Mouse (Mus musculus): ENCODE measurements around the gene Ndc1. TPM values are rescaled to one million over a fixed set of nuclear protein-coding genes. Genes with fewer than 3 reads are reported as not detected.

Ndc1 gene
- polyA plus RNA-seq, 1 experiment from 2014 or later, result 38.8 TPM

GRCm38 (mm10) chr4:107452266-107453015, 84.9 kb downstream of the Ndc1 start:
- Histone ChIP-seq H3K4me2 (no peak overlapping the region), H3K4me1 (no peaks in the 10 kb centered on the region), H3K36me3 (replicated peaks) (no peaks in the 10 kb centered on the region), H3K9ac (no peak overlapping the region), H3K27ac (no peak overlapping the region), H3K27me3 (no peaks in the 10 kb centered on the region), H3K4me3 (replicated peaks) (no peak overlapping the region), H3K9me3 (no peaks in the 10 kb centered on the region)
- ATAC-seq (ENCODE audit: low FRiP score), result no peak
- WGBS, result 64% methylated on average over 18 of the region's 18 CpGs

GRCm38 (mm10) chr4:107453141-107453984, 85.8 kb downstream of the Ndc1 start:
- peaks cover 3% of the 10 kb centered on the region; the same call in 1 of the 2 replicates for H3K27me3 ChIP-seq
- ATAC-seq (ENCODE audit: low FRiP score), result peak; percentile 80
- H3K4me2 ChIP-seq, result no peak overlapping the region
- no peaks in the 10 kb centered on the region for H3K9me3 ChIP-seq
- WGBS, result 66% methylated on average over 16 of the region's 16 CpGs
- peaks cover 4% of the 10 kb centered on the region; the same call in 1 of the 2 replicates for H3K4me1 ChIP-seq
- no peak overlapping the region for H3K4me3 ChIP-seq (replicated peaks)
- no peak overlapping the region for H3K9ac ChIP-seq
- no peak overlapping the region for H3K27ac ChIP-seq
- H3K36me3 ChIP-seq (replicated peaks), result no peaks in the 10 kb centered on the region

- no peak overlapping the region for H3K27ac ChIP-seq
- no peaks in the 10 kb centered on the region for H3K36me3 ChIP-seq (replicated peaks)
- no peaks in the 10 kb centered on the region for H3K9me3 ChIP-seq
- H3K9ac ChIP-seq, result no peak overlapping the region
- H3K27me3 ChIP-seq, result peaks cover 3% of the 10 kb centered on the region; the same call in 1 of the 2 replicates
- H3K4me3 ChIP-seq (replicated peaks), result no peak overlapping the region
- WGBS, result 72% methylated on average over 12 of the region's 12 CpGs
- peaks cover 8% of the 10 kb centered on the region for H3K4me1 ChIP-seq
- no peak overlapping the region for H3K4me2 ChIP-seq
- no peak for ATAC-seq (ENCODE audit: low FRiP score)
Observed at GRCm38 (mm10) chr4:107457602-107458001, 90.0 kb downstream of the Ndc1 start.

- peaks cover 3% of the 10 kb centered on the region; the same call in 1 of the 2 replicates for H3K27me3 ChIP-seq
- H3K9me3 ChIP-seq, result no peaks in the 10 kb centered on the region
- no peak overlapping the region for H3K9ac ChIP-seq
- 90% methylated on average over 17 of the region's 17 CpGs for WGBS
- no peak overlapping the region for H3K27ac ChIP-seq
- no peak overlapping the region for H3K4me3 ChIP-seq (replicated peaks)
- H3K36me3 ChIP-seq (replicated peaks), result no peaks in the 10 kb centered on the region
- peaks cover 8% of the 10 kb centered on the region for H3K4me1 ChIP-seq
- H3K4me2 ChIP-seq, result no peak overlapping the region
- ATAC-seq (ENCODE audit: low FRiP score), result no peak
Observed at GRCm38 (mm10) chr4:107458907-107459306, 91.3 kb downstream of the Ndc1 start.

GRCm38 (mm10) chr4:107459461-107459860, 91.9 kb downstream of the Ndc1 start:
- Histone ChIP-seq H3K4me2 (no peak overlapping the region), H3K4me1 (peaks cover 8% of the 10 kb centered on the region), H3K27me3 (peaks cover 3% of the 10 kb centered on the region; the same call in 1 of the 2 replicates), H3K4me3 (replicated peaks) (no peak overlapping the region), H3K27ac (no peak overlapping the region), H3K9ac (no peak overlapping the region), H3K9me3 (no peaks in the 10 kb centered on the region), H3K36me3 (replicated peaks) (no peaks in the 10 kb centered on the region)
- no peak for ATAC-seq (ENCODE audit: low FRiP score)
- WGBS, result 82% methylated on average over 2 of the region's 2 CpGs

- peaks cover 3% of the 10 kb centered on the region; the same call in 1 of the 2 replicates for H3K27me3 ChIP-seq
- H3K4me3 ChIP-seq (replicated peaks), result no peak overlapping the region
- no peaks in the 10 kb centered on the region for H3K36me3 ChIP-seq (replicated peaks)
- no peak overlapping the region for H3K4me2 ChIP-seq
- H3K27ac ChIP-seq, result no peak overlapping the region
- H3K4me1 ChIP-seq, result peaks cover 8% of the 10 kb centered on the region
- ATAC-seq (ENCODE audit: low FRiP score), result no peak
- no peak overlapping the region for H3K9ac ChIP-seq
- H3K9me3 ChIP-seq, result no peaks in the 10 kb centered on the region
- WGBS, result 83% methylated on average over 11 of the region's 11 CpGs
Observed at GRCm38 (mm10) chr4:107460468-107460867, 92.9 kb downstream of the Ndc1 start.

Small RNA genes lying within 50 kb of the gene (microRNA-seq; reads per million reads assigned to microRNA genes)
- not detected for gene Gm24804

Other genes with a start within 250 kb of the Ndc1 start
- gene Tmem59, start 189.4 kb upstream of the Ndc1 start, polyA plus RNA-seq (2016; fragmentation: Nextera tagmentation; extraction: Ambion mirVana), result 289 and 296 TPM in 2 replicates
- 22.1 and 26.5 TPM in 2 replicates for gene Tceanc2, start 188.7 kb upstream of the Ndc1 start, polyA plus RNA-seq (2016; fragmentation: Nextera tagmentation; extraction: Ambion mirVana)
- gene Ldlrad1, start 158.6 kb upstream of the Ndc1 start, polyA plus RNA-seq (2016; fragmentation: Nextera tagmentation; extraction: Ambion mirVana), result not detected in 2 replicates
- 74.3 and 79.9 TPM in 2 replicates for gene Lrrc42, start 114.3 kb upstream of the Ndc1 start, polyA plus RNA-seq (2016; fragmentation: Nextera tagmentation; extraction: Ambion mirVana)
- 34.3 and 37.8 TPM in 2 replicates for gene Hspb11, start 114.2 kb upstream of the Ndc1 start, polyA plus RNA-seq (2016; fragmentation: Nextera tagmentation; extraction: Ambion mirVana)
- gene Dio1, start 60.6 kb upstream of the Ndc1 start, polyA plus RNA-seq (2016; fragmentation: Nextera tagmentation; extraction: Ambion mirVana), result not detected in 2 replicates
- 35.7 and 41.8 TPM in 2 replicates for gene Yipf1, start 53.4 kb upstream of the Ndc1 start, polyA plus RNA-seq (2016; fragmentation: Nextera tagmentation; extraction: Ambion mirVana)
- gene Glis1, start 66.8 kb downstream of the Ndc1 start, polyA plus RNA-seq (2016; fragmentation: Nextera tagmentation; extraction: Ambion mirVana), result 3.4 and 3.8 TPM in 2 replicates